Mouse (Mus musculus): ENCODE measurements at regions not wholly inside any gene's neighbourhood (a gene's known extent, or its start where the extent isn't known, plus 50 kb on each side); places are given as distances from the start of the nearest gene placed in this dataset.

DNA sequence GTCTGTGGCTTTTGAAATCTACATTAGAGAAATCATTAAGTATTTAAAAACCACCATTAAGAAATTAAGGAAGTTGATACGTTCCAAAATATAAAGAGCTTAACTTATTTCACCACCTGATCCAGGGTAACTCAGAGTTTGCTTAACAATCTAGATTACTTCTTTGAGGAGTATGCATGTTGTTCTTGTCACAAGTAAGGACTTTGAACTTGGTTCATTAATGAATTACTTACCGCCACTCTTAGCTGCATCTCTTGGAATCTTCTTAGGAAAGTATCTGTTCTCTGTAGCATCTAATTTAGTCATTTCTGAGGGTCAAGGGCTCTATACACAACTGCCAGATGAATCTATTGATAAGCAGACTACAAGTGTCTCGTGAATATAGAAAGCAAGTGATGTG is 715.4 kb upstream of the Tbl1xr1 start:
- TF ChIP-seq MYOD1 (IDR thresholded peaks at IDR 0.05; ENCODE audit: control insufficient read depth in 1 of 3, insufficient read length in 2 of 3, low read depth in 2 of 3) = no peak
- TF ChIP-seq POLR2A (IDR thresholded peaks at IDR 0.05; ENCODE audit: insufficient read length, low read depth) = no peak
- TF ChIP-seq POLR2AphosphoS2 (IDR thresholded peaks at IDR 0.05; ENCODE audit: insufficient read length, low read depth) = no peak
- no peak for TF ChIP-seq MAX (IDR thresholded peaks at IDR 0.05; ENCODE audit: low read depth)
- TF ChIP-seq MYOG (IDR thresholded peaks at IDR 0.05; ENCODE audit: control insufficient read depth in 1 of 3, insufficient read depth in 1 of 3, insufficient read length in 2 of 3, low read depth in 2 of 3) = no peak
- TF ChIP-seq TCF12 (IDR thresholded peaks at IDR 0.05; ENCODE audit: insufficient read depth, poor library complexity, severe bottlenecking) = no peak
- TF ChIP-seq SRF (IDR thresholded peaks at IDR 0.05; ENCODE audit: control insufficient read depth, insufficient read length, low read depth) = no peak
- no peak for TF ChIP-seq E2F4 (IDR thresholded peaks at IDR 0.05; ENCODE audit: insufficient read depth)
- TF ChIP-seq USF1 (IDR thresholded peaks at IDR 0.05; ENCODE audit: low read depth) = no peak
- TF ChIP-seq TCF3 (IDR thresholded peaks at IDR 0.05; ENCODE audit: insufficient read length, low read depth) = no peak
- no peak for TF ChIP-seq CEBPB (IDR thresholded peaks at IDR 0.05; ENCODE audit: insufficient read depth, poor library complexity, severe bottlenecking)
